Mouse (Mus musculus) embryonic facial prominence, embryonic 14.5 days (tissue): ENCODE results near the gene Adra2c. TPM values are rescaled to one million over a fixed set of nuclear protein-coding genes. Genes with fewer than 3 reads are reported as not detected.

Source experiments
- ATAC-seq: fragments of 200-750 bp; cut with Nextera tagmentation; 2 replicates; pipeline ENCODE4 v1.8.0; 2017; ENCODE audit warnings: low read depth, moderate number of reproducible peaks, moderate TSS enrichment
- DNase-seq: peaks from one replicate; pipeline ENCODE4 v3.0.0-alpha.2; 2015; ENCODE audit warnings: low spot score
- H3K27ac ChIP-seq: fragments of 300-500 bp; sonication (generic); replicated peaks from 2 replicates; pipeline ENCODE4 v1.5.1; 2014; ENCODE audit warnings: low read depth, mild to moderate bottlenecking, low read length, moderate library complexity
- H3K27me3 ChIP-seq: fragments of 300-500 bp; sonication (generic); replicated peaks from 2 replicates; pipeline ENCODE4 v1.6.1; 2014; ENCODE audit warnings: low read length; ENCODE audit not compliant: control insufficient read depth, insufficient read depth
- H3K36me3 ChIP-seq: fragments of 300-500 bp; sonication (generic); 2 replicates; pipeline ENCODE4 v1.6.1; 2014; ENCODE audit warnings: low read length, mixed read lengths; ENCODE audit not compliant: control insufficient read depth, insufficient read depth
- H3K4me1 ChIP-seq: fragments of 300-500 bp; sonication (generic); 2 replicates; pipeline ENCODE4 v1.6.1; 2014; ENCODE audit warnings: antibody characterized with exemption, low read length; ENCODE audit not compliant: control insufficient read depth, insufficient read depth
- H3K4me2 ChIP-seq: fragments of 300-500 bp; sonication (generic); 2 replicates; pipeline ENCODE4 v1.6.1; 2014; ENCODE audit warnings: low read depth, mild to moderate bottlenecking, low read length, moderate library complexity, mixed read lengths
- H3K4me3 ChIP-seq: fragments of 300-500 bp; sonication (generic); 2 replicates; pipeline ENCODE4 v1.5.1; 2014; ENCODE audit warnings: low read depth, mild to moderate bottlenecking, low read length
- H3K9ac ChIP-seq: fragments of 300-500 bp; sonication (generic); 2 replicates; pipeline ENCODE4 v1.6.1; 2014; ENCODE audit warnings: low read depth, mild to moderate bottlenecking, low read length, moderate library complexity, mixed read lengths
- H3K9me3 ChIP-seq: fragments of 300-500 bp; sonication (generic); 2 replicates; pipeline ENCODE4 v1.6.1; 2016; ENCODE audit warnings: low read length; ENCODE audit not compliant: control insufficient read depth
- WGBS: fragments of 180-500 bp; shearing (Covaris S2); extraction: QIAGEN DNeasy Blood & Tissue Kit; methylation state at CpG from one replicate; pipeline ENCODE4 v1.1.7; 2014; 5-methylcytosine and 5-hydroxymethylcytosine counted together
- polyA plus RNA-seq: library from polyadenylated mRNA; unstranded; fragments of >200 nt; fragmentation: Nextera tagmentation; extraction: Ambion mirVana; gene quantifications from 2 replicates; pipeline ENCODE4 v1.2.1, GENCODE M21; 2014

Gene Adra2c
- polyA plus RNA-seq, 1 experiment from 2014 or later: 0.53 TPM

- peak; percentile 8 for DNase-seq
- H3K9ac ChIP-seq: 0 out of 2 replicates have a peak overlapping the region, but pooled peaks have one; percentile 30
- H3K4me2 ChIP-seq: peak overlapping the region; percentile 54
- no peaks in the 10 kb centered on the region for H3K9me3 ChIP-seq
- peaks cover 19% of the 10 kb centered on the region for H3K27me3 ChIP-seq
- H3K4me1 ChIP-seq: no peaks in the 10 kb centered on the region; the same call in 1 of the 2 replicates
- no peak overlapping the region for H3K27ac ChIP-seq
- H3K4me3 ChIP-seq: peak overlapping the region; percentile 27
- no peaks in the 10 kb centered on the region for H3K36me3 ChIP-seq
- WGBS: 16% methylated on average over 18 of the region's 18 CpGs
- ATAC-seq: no peak; the same call in 1 of the 2 replicates
These were observed 35.9 kb downstream of the Adra2c start for GRCm38 (mm10) chr5:35313826-35314586.

GRCm38 (mm10) chr5:35314629-35315028 is 36.5 kb downstream of the Adra2c start:
- 46% methylated on average over 3 of the region's 3 CpGs for WGBS
- DNase-seq (no peak), ATAC-seq (no peak)
- no peaks in the 10 kb centered on the region; the same call in 1 of the 2 replicates for H3K4me1 ChIP-seq
- no peak overlapping the region for H3K27ac ChIP-seq
- H3K27me3 ChIP-seq: peaks cover 19% of the 10 kb centered on the region
- no peak overlapping the region for H3K4me2 ChIP-seq
- no peaks in the 10 kb centered on the region for H3K9me3 ChIP-seq
- H3K9ac ChIP-seq: no peak overlapping the region
- no peaks in the 10 kb centered on the region for H3K36me3 ChIP-seq
- no peak overlapping the region for H3K4me3 ChIP-seq

GRCm38 (mm10) chr5:35315204-35315603 is 37.1 kb downstream of the Adra2c start:
- Histone ChIP-seq H3K36me3 (no peaks in the 10 kb centered on the region), H3K4me1 (no peaks in the 10 kb centered on the region; the same call in 1 of the 2 replicates), H3K4me2 (no peak overlapping the region), H3K9me3 (no peaks in the 10 kb centered on the region), H3K9ac (no peak overlapping the region), H3K4me3 (no peak overlapping the region), H3K27me3 (peaks cover 19% of the 10 kb centered on the region), H3K27ac (no peak overlapping the region)
- ATAC-seq (no peak), DNase-seq (no peak)
- WGBS: 76% methylated on average over 3 of the region's 3 CpGs

GRCm38 (mm10) chr5:35320650-35321049 is 42.5 kb downstream of the Adra2c start:
- no peak overlapping the region for H3K4me2 ChIP-seq
- H3K4me3 ChIP-seq: no peak overlapping the region
- no peaks in the 10 kb centered on the region for H3K9me3 ChIP-seq
- no peaks in the 10 kb centered on the region; the same call in 1 of the 2 replicates for H3K27me3 ChIP-seq
- no peaks in the 10 kb centered on the region for H3K36me3 ChIP-seq
- ATAC-seq: no peak
- H3K4me1 ChIP-seq: no peaks in the 10 kb centered on the region
- 83% methylated on average over 2 of the region's 2 CpGs for WGBS
- DNase-seq: no peak
- H3K9ac ChIP-seq: no peak overlapping the region
- no peak overlapping the region for H3K27ac ChIP-seq

GRCm38 (mm10) chr5:35330822-35331221 is 52.7 kb downstream of the Adra2c start:
- no peak overlapping the region for H3K4me2 ChIP-seq
- no peaks in the 10 kb centered on the region for H3K36me3 ChIP-seq
- H3K9ac ChIP-seq: no peak overlapping the region
- no peaks in the 10 kb centered on the region for H3K4me1 ChIP-seq
- no peak overlapping the region for H3K4me3 ChIP-seq
- no peaks in the 10 kb centered on the region for H3K27me3 ChIP-seq
- ATAC-seq: no peak
- DNase-seq: no peak
- H3K9me3 ChIP-seq: no peaks in the 10 kb centered on the region
- H3K27ac ChIP-seq: no peak overlapping the region
- WGBS: 74% methylated on average over 4 of the region's 4 CpGs

Other genes starting within 250 kb of the Adra2c start
- gene Hgfac, start 236.8 kb upstream of the Adra2c start, polyA plus RNA-seq: 0.17 and 0.49 TPM in 2 replicates
- gene Dok7, start 221.6 kb upstream of the Adra2c start, polyA plus RNA-seq: 8.9 and 9.9 TPM in 2 replicates
- gene Lrpap1, start 172.6 kb upstream of the Adra2c start, polyA plus RNA-seq: 158 and 170 TPM in 2 replicates
- gene Hmx1, start 110.8 kb downstream of the Adra2c start, polyA plus RNA-seq: 3.4 and 3.6 TPM in 2 replicates
- gene Cpz, start 247.4 kb downstream of the Adra2c start, polyA plus RNA-seq: 18.9 and 20.4 TPM in 2 replicates